29 mouse cellular contexts compared by ENCODE assay signal in genomic region chr2:63090447-63090846, GRCm38 (mm10).
"Had no signal": no experiment of that assay in that cellular context is flagged by ENCODE, and none has a peak within 500 bp of the region (broad histone marks: within the 10 kb centered on the region; RNA-seq: fewer than 3 reads in every experiment).

No protein-coding gene starts in this region.

- DNase-seq: cerebellum, adult 2 months; cerebellum, adult 8-10 months; cerebellum, adult 9-10 months; cerebellum, adult 9-11 months; cerebellum, postnatal 10 days; cerebellum, postnatal 14 days; cerebellum, postnatal 25 days; cerebellum, postnatal 36 days; embryo, embryonic 11 days; forebrain, postnatal 0 days; gastrocnemius, adult 2 months; gastrocnemius, postnatal 10 days; gastrocnemius, postnatal 14 days; gastrocnemius, postnatal 25 days; gastrocnemius, postnatal 36 days; heart, adult 11 months; heart, adult 18-20 months; heart, adult 2 months had no signal

- H3K27ac ChIP-seq: embryonic facial prominence, embryonic 10.5 days; embryonic facial prominence, embryonic 12.5 days; embryonic facial prominence, embryonic 13.5 days; embryonic facial prominence, embryonic 15.5 days; forebrain, embryonic 10.5 days; forebrain, embryonic 12.5 days; forebrain, embryonic 13.5 days; forebrain, embryonic 15.5 days; gastrocnemius, adult 2 months; heart, adult 2 months had no signal

- H3K4me3 ChIP-seq: embryonic facial prominence, embryonic 10.5 days; embryonic facial prominence, embryonic 12.5 days; embryonic facial prominence, embryonic 13.5 days; embryonic facial prominence, embryonic 15.5 days; erythroblast, embryonic 14.5 days; forebrain, embryonic 10.5 days; forebrain, embryonic 12.5 days; forebrain, embryonic 13.5 days; forebrain, embryonic 15.5 days; gastrocnemius, adult 2 months; heart, adult 2 months had no signal

- H3K36me3 ChIP-seq: embryonic facial prominence, embryonic 10.5 days; embryonic facial prominence, embryonic 12.5 days; embryonic facial prominence, embryonic 13.5 days; embryonic facial prominence, embryonic 15.5 days; forebrain, embryonic 10.5 days; forebrain, embryonic 12.5 days; forebrain, embryonic 15.5 days had no signal

- H3K4me2 ChIP-seq: embryonic facial prominence, embryonic 12.5 days; embryonic facial prominence, embryonic 13.5 days; embryonic facial prominence, embryonic 15.5 days; forebrain, embryonic 12.5 days; forebrain, embryonic 13.5 days; forebrain, embryonic 15.5 days had no signal

- H3K4me1 ChIP-seq: embryonic facial prominence, embryonic 10.5 days; embryonic facial prominence, embryonic 12.5 days; embryonic facial prominence, embryonic 13.5 days; embryonic facial prominence, embryonic 15.5 days; forebrain, embryonic 10.5 days; forebrain, embryonic 12.5 days; forebrain, embryonic 13.5 days had no signal

- ATAC-seq: forebrain, embryonic 13.5 days; forebrain, embryonic 14.5 days; forebrain, embryonic 15.5 days; forebrain, embryonic 16.5 days; forebrain, postnatal 0 days had no signal

- H3K9ac ChIP-seq: embryonic facial prominence, embryonic 12.5 days; embryonic facial prominence, embryonic 13.5 days; embryonic facial prominence, embryonic 15.5 days; forebrain, embryonic 12.5 days; forebrain, embryonic 13.5 days; forebrain, embryonic 15.5 days; forebrain, postnatal 0 days had no signal

- H3K9me3 ChIP-seq: embryonic facial prominence, embryonic 10.5 days; embryonic facial prominence, embryonic 12.5 days; embryonic facial prominence, embryonic 13.5 days; embryonic facial prominence, embryonic 15.5 days; forebrain, embryonic 10.5 days; forebrain, embryonic 12.5 days; forebrain, embryonic 13.5 days; forebrain, embryonic 15.5 days had no signal

- H3K27me3 ChIP-seq: embryonic facial prominence, embryonic 12.5 days; embryonic facial prominence, embryonic 13.5 days; embryonic facial prominence, embryonic 15.5 days; forebrain, embryonic 12.5 days; forebrain, embryonic 13.5 days; forebrain, embryonic 15.5 days had no signal
